Comparison of ENCODE assay signal across 27 mouse cellular contexts in genomic region chr11:14072570-14072969, GRCm38 (mm10).
DNase-seq lines count a peak whose midpoint lies in the region; ATAC-seq and TF ChIP-seq lines count a peak whose summit lies in the region.
"Had no signal": no experiment of that assay in that cellular context is flagged by ENCODE, and none has a peak within 500 bp of the region (broad histone marks: within the 10 kb centered on the region; RNA-seq: fewer than 3 reads in every experiment).

No protein-coding gene starts in this region.

- H3K4me3 ChIP-seq in midbrain, embryonic 11.5 days (ENCODE audit: low read depth, low read length) = no peak overlapping the region
- no peak overlapping the region for H3K4me3 ChIP-seq in midbrain, embryonic 15.5 days
- 0 out of 2 replicates have a peak overlapping the region, but pooled peaks have one; percentile 35 for H3K4me3 ChIP-seq in E14TG2a.4 (replicated peaks; ENCODE audit: low read length)
- H3K4me3 ChIP-seq: embryonic facial prominence, embryonic 10.5 days; embryonic facial prominence, embryonic 12.5 days; forebrain, embryonic 13.5 days; forebrain, embryonic 15.5 days had no signal

- H3K27me3 ChIP-seq in midbrain, embryonic 11.5 days (ENCODE audit: control insufficient read depth, insufficient read depth, low read length) = no peaks in the 10 kb centered on the region
- no peaks in the 10 kb centered on the region for H3K27me3 ChIP-seq in midbrain, embryonic 15.5 days (replicated peaks)
- H3K27me3 ChIP-seq in E14TG2a.4 (ENCODE audit: insufficient read depth, low read length) = no peaks in the 10 kb centered on the region
- H3K27me3 ChIP-seq: CH12.LX; embryonic facial prominence, embryonic 12.5 days; forebrain, embryonic 13.5 days; forebrain, embryonic 15.5 days; Patski had no signal

- peak; percentile 44; the same call in 1 of the 2 replicates for ATAC-seq in midbrain, embryonic 11.5 days (ENCODE audit: low FRiP score)
- ATAC-seq in midbrain, embryonic 15.5 days (replicated peaks) = no peak
- ATAC-seq: activated CD4-positive, CD25-positive, alpha-beta regulatory T cell, adult 4 months; CD4-positive, CD25-positive, alpha-beta regulatory T cell, adult 4 months; forebrain, embryonic 13.5 days; forebrain, embryonic 15.5 days; forebrain, postnatal 0 days; Patski had no signal

- H3K9me3 ChIP-seq in midbrain, embryonic 11.5 days (ENCODE audit: control insufficient read depth, low read length) = no peaks in the 10 kb centered on the region
- H3K9me3 ChIP-seq in midbrain, embryonic 15.5 days = no peaks in the 10 kb centered on the region
- no peaks in the 10 kb centered on the region; the same call in 1 of the 2 replicates for H3K9me3 ChIP-seq in E14TG2a.4 (ENCODE audit: low read length)
- H3K9me3 ChIP-seq: embryonic facial prominence, embryonic 10.5 days; embryonic facial prominence, embryonic 12.5 days; forebrain, embryonic 13.5 days; forebrain, embryonic 15.5 days; G1E had no signal

- no peaks in the 10 kb centered on the region for H3K4me1 ChIP-seq in midbrain, embryonic 11.5 days (ENCODE audit: control insufficient read depth, insufficient read depth, low read length)
- no peaks in the 10 kb centered on the region for H3K4me1 ChIP-seq in midbrain, embryonic 15.5 days
- H3K4me1 ChIP-seq in E14TG2a.4 (replicated peaks; ENCODE audit: low read depth, low read length) = peaks cover 9% of the 10 kb centered on the region
- H3K4me1 ChIP-seq: embryonic facial prominence, embryonic 10.5 days; embryonic facial prominence, embryonic 12.5 days; forebrain, embryonic 13.5 days; forebrain, embryonic 15.5 days had no signal

- no peak for TF ChIP-seq CTCF in E14TG2a.4 (conservative IDR thresholded peaks at IDR 0.05; ENCODE audit: low read length)

- no peak for DNase-seq in midbrain, embryonic 11.5 days (ENCODE audit: low spot score, missing footprints)
- DNase-seq in ES-CJ7 (ENCODE audit: low read depth, low spot score) (peak; percentile 55), R1 (ENCODE audit: low read depth, low spot score) (peak; percentile 42), liver (no peak)
- no peak for DNase-seq in kidney, postnatal 4 days
- DNase-seq in ovary, adult 18-20 months (ENCODE audit: low spot score) = no peak
- DNase-seq: adrenal gland, adult 8-10 months; adrenal gland, postnatal 14 days; adrenal gland, postnatal 36 days; B cell, adult 2 months; cerebellum, adult 11-12 months; cerebellum, adult 2 months; cerebellum, adult 9-10 months; cerebellum, postnatal 10 days; cerebellum, postnatal 25 days; forebrain, postnatal 0 days had no signal

- 72% methylated on average over 5 of the region's 5 CpGs for WGBS in midbrain, embryonic 11.5 days
- WGBS in midbrain, embryonic 15.5 days = 67% methylated on average over 5 of the region's 5 CpGs

- no peaks in the 10 kb centered on the region for H3K36me3 ChIP-seq in midbrain, embryonic 11.5 days (ENCODE audit: control insufficient read depth, insufficient read depth, low read length)
- no peaks in the 10 kb centered on the region for H3K36me3 ChIP-seq in midbrain, embryonic 15.5 days (replicated peaks)
- no peaks in the 10 kb centered on the region for H3K36me3 ChIP-seq in E14TG2a.4 (ENCODE audit: insufficient read depth, low read length)
- H3K36me3 ChIP-seq: embryonic facial prominence, embryonic 10.5 days; embryonic facial prominence, embryonic 12.5 days; forebrain, embryonic 15.5 days; G1E had no signal

- no peak overlapping the region for H3K4me2 ChIP-seq in midbrain, embryonic 11.5 days
- no peak overlapping the region for H3K4me2 ChIP-seq in midbrain, embryonic 15.5 days
- H3K4me2 ChIP-seq: embryonic facial prominence, embryonic 12.5 days; forebrain, embryonic 13.5 days; forebrain, embryonic 15.5 days had no signal

- no peak overlapping the region for H3K9ac ChIP-seq in midbrain, embryonic 11.5 days (ENCODE audit: low read length)
- H3K9ac ChIP-seq in midbrain, embryonic 15.5 days = no peak overlapping the region
- H3K9ac ChIP-seq: embryonic facial prominence, embryonic 12.5 days; forebrain, embryonic 13.5 days; forebrain, embryonic 15.5 days; forebrain, postnatal 0 days had no signal

- no peak overlapping the region for H3K27ac ChIP-seq in midbrain, embryonic 11.5 days (ENCODE audit: low read depth, low read length)
- no peak overlapping the region for H3K27ac ChIP-seq in midbrain, embryonic 15.5 days
- H3K27ac ChIP-seq: embryonic facial prominence, embryonic 10.5 days; embryonic facial prominence, embryonic 12.5 days; forebrain, embryonic 13.5 days; forebrain, embryonic 15.5 days had no signal

Comparison
In these comparisons a context has a peak if more than half of its experiments do, and no peak if none do; other contexts are left out.
1. DNase-seq: peak in ES-CJ7 (single experiment) and R1 (single experiment); none in midbrain, embryonic 11.5 days (single experiment), liver (single experiment), kidney, postnatal 4 days (0 of 2) and ovary, adult 18-20 months (single experiment).